Mouse (Mus musculus) adrenal gland, postnatal 10 days (tissue): Measurements from ENCODE around the gene Rasgrp2. TPM values are rescaled to one million over a fixed set of nuclear protein-coding genes. Genes with fewer than 3 reads are reported as not detected.

Source experiments
- DNase-seq: peaks from one replicate; pipeline ENCODE4 v3.0.0; 2021; ENCODE audit warnings: mixed read lengths
- total RNA-seq, 2 experiments: library from RNA; stranded (reverse); gene quantifications; 2 replicates each; pipeline ENCODE4 v1.2.3; 2021

The Rasgrp2 gene
- total RNA-seq, 2 experiments from 2014 or later, result 53.2 to 54.9 TPM

DNA sequence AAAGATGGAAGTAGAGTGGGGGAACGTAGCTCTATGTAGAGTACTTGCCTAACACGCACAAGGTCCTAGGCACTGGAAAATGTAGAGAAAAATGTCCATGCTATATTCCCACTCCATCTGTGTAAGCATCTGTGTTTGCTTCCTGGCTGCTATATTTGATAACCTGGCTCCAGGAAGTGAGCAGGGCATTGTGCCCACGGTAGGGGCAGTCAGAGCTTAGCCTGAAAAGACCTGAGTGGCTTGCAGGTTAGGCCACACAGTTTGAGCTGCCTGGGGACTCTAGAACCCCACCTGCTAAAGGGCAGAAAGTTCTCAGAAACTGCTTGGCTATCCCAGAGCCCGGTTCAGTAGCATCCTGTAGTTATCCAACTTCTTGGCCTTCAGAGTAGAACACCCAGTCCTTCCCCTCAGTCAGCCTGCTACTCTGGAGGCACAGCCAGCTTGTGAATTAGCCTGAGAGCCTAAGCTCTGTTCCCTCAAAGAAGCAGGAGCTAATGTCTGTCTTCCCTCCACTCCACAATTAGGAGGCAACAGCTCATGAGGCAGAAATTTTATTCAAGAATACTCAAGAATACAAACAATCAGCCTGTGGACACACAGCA is 16.7 kb upstream of the Rasgrp2 start:
- DNase-seq, result no peak

DNA sequence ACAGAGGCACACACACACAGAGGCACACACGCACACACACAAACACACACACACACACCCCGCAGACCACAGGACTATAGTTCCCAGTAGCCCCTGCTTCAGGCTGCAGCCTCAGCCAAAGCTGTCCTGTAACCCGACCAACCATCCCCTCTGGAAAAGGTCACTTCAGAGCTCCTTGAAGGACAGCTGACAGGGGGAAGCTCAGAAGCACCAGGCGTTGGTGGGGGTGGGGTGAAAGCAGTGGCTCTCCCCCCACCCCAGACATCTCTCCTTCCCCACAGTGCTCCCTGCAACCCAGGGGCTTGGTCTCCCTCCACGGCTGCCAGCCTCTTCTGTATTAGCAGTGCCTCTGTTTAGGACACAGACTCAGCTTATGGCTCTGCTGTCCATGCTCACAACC is 15.7 kb upstream of the Rasgrp2 start:
- no peak for DNase-seq

DNA sequence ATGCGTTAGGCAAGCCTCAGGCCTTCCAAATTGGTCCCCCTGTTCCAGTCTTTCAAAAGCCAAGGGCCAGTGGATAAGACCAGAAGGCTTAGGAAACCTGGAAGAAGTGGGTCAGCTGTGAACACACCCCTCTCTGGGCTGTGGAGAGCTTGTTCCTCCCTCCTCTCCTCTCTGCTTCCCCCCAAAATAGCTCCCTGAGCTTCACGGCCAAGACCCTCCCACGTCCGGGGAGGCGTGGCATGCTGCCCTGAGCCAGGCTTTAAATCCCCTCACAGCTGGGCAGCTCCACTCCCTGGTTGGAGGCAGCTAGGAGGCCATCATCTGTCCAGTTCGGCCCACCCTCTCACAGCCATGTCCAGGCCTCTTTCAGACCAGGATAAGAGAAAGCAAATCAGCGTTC is 15.0 kb upstream of the Rasgrp2 start, which contains the start of gene Pygm:
Gene Pygm (plus strand): TSS at position 272 of the 400 bp plus-strand sequence.
- DNase-seq, result peak; percentile 78

DNA sequence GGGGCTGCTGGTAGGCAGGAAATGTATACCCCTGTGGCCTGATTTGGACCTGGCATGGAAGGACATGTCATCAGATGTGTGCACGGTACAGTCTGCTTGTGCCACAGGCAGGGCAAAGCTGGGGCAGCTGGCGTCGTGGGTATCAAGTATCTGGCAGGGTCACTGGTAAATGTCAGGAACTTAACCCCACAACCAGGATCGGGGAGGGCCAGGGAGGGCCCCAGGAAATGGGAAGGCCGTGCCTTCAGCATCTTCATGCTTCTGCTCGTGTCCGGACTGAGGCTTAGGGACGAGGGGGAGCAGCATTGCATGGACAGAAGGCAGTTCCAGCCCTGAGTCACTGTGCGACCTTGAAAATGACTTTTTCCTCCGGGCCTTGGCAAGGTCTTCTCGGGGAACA is 14.2 kb upstream of the Rasgrp2 start:
- DNase-seq, result peak; percentile 63

DNA sequence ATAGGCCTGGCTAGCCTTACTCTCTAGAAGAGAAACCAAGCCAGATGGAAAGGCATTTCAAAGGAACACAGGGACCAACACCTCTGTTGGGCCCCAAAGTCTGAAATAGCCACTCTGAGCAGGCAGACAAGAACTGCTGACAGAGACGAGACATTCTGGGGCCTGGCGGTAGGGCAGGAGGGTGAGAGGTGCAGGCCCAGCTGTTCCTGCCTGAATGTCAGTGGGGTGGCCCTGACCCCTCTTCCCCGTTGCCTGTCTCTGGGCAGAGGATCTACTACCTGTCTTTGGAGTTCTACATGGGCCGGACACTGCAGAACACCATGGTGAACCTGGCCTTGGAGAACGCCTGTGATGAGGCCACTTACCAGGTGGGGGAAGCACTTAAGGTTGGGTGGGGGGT is 13.7 kb upstream of the Rasgrp2 start:
- no peak for DNase-seq

DNA sequence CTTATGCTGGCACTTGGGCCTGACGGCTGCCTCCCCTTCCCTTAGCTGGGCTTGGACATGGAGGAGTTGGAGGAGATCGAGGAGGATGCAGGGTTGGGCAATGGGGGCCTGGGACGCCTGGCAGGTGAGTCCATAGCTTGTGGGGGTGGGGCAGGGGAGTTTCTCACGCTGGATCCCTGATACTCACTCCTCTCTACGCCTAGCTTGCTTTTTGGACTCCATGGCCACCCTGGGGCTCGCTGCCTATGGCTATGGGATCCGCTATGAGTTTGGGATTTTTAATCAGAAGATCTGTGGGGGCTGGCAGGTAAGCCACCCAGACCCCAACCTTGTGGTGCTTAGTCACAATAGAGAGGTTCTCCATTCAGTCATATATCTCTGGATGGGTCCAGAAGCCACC is 13.3 kb upstream of the Rasgrp2 start:
- DNase-seq, result no peak

DNA sequence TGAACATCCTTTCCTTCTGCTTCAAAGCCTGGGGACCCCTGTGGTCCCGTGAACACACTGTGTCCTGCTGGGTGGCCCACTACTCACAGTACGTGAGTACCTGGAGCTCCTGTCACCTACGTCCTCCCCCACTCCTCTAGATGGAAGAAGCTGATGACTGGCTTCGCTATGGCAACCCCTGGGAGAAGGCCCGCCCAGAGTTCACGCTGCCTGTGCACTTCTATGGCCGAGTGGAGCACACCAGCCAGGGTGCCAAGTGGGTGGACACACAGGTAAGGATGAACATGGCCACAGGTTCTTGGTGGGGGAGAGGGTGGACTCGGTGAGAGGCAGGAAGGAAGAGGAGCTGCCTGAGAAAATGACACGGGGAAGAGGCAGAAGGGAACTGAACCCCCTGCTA is 12.9 kb upstream of the Rasgrp2 start:
- no peak for DNase-seq

DNA sequence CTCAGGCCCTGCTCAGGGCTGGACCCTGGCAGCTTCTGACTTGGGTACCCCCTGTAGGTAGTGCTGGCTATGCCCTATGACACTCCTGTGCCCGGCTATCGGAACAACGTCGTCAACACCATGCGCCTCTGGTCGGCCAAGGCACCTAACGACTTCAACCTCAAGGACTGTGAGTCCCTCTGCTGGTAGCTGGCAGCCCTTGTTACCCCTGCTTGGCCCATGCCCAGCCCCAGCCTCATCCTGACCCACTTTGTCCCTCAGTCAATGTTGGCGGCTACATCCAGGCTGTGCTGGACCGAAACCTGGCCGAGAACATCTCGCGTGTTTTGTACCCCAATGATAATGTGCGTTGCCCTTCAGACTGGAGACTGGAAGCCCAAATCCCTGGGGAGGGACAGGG is 11.1 kb upstream of the Rasgrp2 start:
- DNase-seq, result peak; percentile 64

DNA sequence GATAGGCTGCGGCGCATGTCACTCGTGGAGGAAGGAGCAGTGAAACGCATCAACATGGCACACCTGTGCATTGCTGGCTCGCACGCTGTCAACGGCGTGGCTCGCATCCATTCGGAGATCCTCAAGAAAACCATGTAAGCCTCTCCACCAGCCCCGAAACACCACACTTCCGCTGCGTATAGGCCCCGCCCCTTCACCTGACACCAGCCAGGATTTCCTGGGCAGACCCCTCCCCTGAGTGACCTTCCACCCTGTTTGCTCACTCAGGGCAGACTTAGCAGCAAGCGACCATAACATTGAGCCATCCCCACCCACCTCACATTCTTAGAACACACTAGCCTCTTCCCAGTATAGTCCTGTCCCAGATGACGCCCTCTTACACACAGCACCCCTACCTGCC is 9.3 kb upstream of the Rasgrp2 start:
- DNase-seq, result no peak

DNA sequence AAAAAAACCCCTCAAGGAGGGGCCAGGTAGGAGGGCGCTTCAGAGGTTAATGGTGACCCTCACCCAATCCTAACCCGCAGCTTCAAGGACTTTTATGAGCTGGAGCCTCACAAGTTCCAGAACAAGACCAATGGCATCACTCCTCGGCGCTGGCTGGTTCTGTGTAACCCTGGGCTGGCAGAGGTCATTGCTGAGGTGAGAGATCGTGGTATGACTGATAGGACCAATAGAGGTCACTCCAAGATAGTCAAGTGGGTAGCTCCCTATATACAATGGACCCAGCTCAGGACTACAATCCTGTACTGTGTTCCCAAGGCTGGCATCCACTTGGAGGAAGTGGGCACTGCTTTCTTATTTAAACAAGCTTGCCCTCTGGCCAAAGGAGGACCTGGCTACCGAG is 8.9 kb upstream of the Rasgrp2 start:
- DNase-seq, result no peak

DNA sequence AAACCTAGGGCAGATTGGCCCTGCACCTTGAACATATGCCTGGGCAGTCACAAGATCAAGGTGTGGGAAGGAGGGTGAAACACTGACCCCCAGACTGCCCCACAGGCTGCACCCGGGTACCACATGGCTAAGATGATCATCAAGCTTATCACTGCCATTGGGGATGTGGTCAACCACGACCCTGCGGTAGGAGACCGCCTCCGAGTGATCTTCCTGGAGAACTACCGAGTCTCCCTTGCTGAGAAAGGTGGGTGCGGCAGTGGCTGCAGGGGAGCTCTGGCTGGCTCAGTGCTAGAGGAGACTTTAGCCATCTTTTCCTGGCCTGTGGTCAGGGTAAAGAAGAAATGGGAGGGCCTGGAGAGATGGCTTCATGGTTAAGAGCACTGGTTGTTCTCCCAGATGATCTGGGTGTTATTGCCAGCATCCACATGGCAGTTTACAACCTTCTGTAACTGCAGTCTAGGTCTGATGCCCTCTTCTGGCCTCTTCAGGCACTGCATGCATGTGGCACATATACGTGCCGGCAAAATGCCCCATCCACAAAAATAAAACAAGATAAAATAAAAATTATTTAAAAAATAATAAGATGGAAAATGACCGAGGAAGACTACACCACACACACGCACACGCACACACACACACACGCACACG is 6.3 kb upstream of the Rasgrp2 start:
- DNase-seq, result no peak

DNA sequence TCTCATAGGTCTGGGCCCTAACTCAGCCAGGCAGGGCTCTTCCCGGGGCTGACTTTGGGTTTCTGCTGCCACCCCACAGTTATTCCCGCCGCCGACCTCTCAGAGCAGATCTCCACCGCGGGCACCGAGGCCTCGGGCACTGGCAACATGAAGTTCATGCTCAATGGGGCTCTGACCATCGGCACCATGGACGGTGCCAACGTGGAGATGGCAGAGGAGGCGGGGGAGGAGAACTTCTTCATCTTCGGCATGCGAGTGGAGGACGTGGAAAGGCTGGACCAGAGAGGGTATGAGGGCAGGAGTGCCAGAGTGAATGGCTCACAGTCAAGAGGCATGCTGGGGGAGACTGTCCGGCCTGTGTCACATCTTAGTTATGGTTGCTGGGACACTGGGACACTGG is 5.5 kb upstream of the Rasgrp2 start:
- no peak for DNase-seq

DNA sequence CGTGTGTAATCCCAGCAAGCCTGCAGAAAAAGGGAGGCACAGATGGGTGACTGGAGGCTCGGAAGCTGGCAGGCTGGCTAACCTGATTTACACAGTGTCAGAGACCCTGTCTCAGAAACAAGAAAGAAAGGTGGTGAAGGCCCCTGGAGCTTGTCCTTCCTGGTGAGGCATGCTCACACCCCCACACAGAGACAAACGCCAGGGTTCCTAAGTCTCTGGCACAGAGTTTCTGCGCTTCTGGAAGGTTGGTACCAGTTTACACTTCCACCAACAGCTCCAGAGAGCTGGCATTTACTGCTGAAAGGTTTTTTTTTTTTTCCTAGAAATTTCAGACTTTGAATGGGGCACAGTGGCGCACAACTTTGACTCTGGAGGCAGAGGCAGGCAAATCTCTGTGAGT is 2.9 kb upstream of the Rasgrp2 start:
- no peak for DNase-seq

DNA sequence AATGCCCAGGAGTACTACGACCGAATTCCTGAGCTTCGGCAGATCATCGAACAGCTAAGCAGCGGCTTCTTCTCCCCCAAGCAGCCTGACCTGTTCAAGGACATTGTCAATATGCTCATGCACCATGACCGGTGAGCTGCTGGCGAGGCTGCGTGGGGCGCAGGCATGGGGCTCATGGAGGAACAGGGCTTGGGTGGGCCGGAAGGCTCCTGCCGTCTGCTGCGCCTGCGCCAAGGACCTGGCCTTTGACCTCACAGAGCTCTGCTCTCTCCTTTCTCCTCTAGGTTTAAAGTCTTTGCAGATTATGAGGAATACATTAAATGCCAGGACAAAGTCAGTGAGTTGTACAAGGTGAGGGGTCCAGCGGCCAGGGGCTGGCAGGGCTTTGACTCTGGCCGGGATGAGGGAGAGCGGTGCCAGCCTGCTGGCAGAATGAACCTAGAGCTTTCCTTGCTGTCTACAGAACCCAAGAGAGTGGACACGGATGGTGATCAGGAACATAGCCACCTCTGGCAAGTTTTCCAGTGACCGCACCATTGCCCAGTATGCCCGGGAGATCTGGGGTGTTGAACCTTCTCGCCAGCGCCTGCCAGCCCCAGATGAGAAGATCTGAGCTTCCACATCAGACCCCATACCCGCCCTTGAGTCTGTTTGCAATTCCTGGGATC is 1.4 kb upstream of the Rasgrp2 start:
- DNase-seq, result no peak

DNA sequence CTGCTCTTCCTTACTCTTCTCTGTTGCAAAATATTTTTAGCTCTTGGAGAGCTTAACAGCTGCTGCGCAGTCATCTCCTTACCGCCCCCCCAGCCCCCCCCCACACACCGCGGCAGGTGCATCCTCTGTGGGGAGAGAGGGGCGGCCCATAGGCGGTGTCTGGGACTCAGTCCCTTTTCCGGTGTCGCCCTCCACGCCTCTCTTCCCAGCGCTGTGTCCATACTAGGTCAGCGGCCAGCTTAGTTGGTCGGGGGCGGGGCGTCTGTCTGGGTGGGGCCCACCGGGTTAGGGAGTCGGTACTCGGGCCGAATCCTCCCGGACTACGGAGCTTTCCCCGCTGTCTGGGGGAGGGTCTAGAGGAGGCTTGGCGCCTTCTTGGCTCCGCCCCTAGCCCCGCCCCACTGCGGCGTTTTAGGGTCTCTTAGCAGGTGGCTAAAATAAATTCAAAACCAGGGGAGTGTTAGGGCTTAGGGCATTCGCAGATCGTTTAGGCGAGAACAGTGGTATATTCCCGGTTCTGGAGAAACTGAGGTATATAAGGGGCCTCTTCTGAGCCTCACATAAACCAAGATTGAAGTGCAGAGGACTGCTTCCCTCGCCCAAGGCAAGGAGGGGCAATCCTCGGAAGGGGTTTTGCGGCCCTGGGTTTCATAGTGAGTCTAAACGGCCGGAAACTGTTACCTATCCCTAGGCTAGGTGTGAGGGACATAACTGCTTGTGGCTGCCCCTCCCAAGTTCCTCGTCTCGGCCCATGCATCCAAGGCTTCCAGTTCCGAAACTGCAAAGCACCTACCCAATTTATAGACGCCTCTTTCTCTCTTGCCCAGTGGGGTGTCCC is 474 bp upstream of the Rasgrp2 start:
- peak; percentile 79 for DNase-seq

DNA sequence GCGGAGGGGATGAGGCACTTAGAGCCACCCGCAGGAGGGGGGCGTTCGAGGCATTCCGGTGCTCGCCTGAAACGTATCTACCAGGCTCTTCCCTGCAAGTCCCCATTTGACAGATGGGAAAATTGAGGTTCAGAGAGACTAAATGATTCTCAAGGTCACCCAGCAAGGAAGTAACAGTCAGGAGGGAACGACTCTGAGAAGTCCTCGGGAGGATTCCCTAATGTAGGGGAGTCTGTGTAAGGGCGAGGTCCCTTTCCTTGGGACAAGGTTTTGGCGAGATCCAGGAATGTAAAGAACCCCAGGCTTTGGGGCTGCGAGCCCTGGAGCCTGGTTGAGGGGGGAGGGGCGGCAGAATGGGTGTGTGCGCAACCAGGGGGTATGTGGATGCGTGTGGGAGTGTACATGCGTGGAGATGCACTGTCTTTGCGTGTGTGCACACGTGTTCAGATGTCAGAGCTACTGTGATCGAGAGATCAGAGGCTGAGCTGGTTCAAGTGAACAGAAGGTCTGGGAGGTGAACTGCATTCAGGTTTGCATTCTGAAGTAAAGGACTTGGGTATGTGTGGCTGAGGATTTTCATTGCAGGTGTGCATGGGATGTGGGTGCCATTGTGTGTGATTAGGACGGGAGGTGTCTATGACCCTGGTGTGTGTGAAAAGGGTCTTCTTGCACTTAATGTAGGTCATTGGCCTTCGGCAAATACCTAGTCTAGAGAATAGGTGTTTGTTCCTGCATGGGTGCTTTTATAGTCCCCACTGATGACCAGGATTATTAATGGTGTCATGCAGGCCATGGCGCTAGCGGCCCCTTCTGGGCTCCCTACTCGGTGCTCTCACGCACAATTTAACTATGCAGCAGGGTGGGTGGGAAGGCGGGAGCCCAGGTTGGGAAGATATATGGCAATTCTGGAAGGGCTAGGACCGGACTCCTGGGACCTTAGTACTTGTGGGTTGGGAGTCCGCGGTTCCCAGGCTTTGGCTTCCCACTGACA is 1.3 kb downstream of the Rasgrp2 start:
- DNase-seq, result no peak

DNA sequence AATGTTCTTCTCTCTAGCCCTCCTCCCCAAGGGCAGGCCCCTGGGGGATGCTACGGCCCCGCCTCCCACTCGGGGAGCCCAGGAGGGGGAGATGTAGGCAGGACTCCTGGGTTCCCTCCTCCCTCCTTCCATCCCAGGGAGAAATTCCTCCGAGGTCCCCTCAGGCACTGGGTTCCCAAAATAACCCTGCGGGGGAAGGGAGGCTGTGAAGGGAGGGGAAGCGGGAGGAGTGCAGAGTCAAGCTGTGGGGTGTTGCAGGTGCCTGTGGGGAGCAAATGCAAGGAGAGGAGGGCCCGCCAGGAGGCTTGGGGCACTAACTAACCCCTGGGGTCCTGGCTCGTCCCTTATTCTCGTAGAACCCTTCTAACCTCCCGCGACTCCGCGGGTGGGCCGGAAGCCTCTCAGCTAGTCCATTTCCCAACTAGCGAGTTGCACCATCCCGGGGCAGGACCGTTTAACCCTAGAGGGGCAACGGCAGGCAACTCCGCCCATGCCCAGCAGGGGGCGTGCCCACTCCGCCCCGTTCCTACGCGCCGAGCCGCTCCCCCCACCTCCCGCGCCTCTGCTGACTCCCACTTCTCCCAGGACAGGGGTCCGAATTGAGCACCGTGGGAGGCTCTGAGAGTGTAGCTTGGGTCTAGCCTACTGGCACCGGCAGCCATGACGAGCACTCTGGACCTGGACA is 2.1 kb downstream of the Rasgrp2 start:
- peak; percentile 91 for DNase-seq

DNA sequence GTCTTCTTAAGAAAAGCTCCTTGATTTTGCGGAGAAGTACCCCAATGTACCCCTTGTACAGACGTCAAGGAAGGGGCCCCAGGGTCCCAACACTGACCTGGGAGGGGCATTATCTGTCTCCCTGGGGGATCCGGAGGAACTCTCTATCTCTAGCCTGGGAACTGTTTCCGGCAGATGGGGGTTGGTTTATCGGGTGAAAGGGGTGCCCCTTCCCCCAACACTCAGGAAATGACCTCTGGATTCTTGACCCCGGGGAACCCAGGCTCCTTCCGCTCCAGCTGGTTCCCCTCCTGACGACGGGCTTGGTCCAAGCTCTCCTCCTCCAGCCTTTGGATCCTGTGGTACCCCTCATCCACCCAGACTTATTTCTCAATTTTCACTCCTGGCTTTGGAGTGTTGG is 2.8 kb downstream of the Rasgrp2 start:
- no peak for DNase-seq

DNA sequence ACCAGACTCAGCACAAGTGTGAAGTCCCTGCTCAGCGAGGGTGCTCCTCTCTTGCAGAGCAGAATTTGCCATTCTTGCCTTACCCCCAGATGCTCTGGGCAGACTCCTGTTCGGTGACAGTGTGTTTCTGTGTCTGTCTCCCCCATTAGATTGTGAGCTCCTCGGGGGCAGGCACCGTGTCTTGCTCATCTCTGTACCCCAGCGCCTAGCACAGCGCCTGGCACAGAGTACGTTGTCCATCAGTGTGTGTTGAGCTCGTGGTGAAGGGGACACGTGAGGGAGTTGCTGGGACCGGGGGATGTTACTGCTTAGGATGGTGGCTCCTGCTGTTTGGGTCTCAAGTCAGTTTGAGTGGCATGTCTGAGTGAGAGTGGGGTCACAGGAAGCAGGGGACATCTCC is 4.7 kb downstream of the Rasgrp2 start:
- DNase-seq, result no peak

DNA sequence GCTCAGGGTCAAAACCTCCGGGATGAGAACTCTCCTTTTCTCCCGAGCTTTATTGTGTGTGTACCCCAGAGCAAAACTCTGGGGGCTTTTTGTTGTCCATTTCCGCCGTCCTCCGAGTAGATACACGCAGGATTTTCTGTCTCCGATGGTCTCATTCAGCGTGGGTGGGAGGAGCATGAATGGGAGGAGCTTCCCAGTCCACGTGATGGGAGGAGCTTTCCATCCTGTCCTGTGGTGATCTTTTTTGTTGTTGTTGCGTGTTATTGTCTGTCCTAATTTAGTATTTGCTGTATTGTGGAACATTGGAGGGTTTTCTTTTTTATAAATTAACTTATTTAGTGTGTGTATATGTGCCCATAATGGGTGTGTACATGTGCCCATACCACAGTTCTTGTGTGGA is 6.3 kb downstream of the Rasgrp2 start:
- no peak for DNase-seq

DNA sequence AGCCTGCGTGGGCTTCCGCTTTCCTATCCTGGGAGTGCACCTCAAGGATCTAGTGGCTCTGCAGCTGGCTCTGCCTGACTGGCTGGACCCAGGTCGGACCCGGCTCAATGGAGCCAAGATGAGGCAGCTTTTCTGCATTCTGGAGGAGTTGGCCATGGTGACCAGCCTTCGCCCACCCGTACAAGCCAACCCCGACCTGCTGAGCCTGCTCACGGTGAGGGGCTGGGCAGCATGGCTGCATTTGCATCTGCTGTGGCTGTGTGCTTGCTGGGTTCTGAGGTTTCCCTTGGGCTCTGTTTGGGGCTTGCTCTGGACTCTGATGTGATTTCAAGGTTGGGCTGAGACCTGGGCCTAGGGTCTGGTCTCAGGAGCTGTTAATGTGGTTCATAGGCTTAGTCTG is 8.0 kb downstream of the Rasgrp2 start:
- no peak for DNase-seq
